Mouse (Mus musculus): Measurements from ENCODE around the gene Ankrd44. TPM values are rescaled to one million over a fixed set of nuclear protein-coding genes. Genes with fewer than 3 reads are reported as not detected.
A peak's percentile ranks its signal among the peaks of the same experiment; 100 is the strongest.

The Ankrd44 gene
- total and polyA plus RNA-seq, 3 experiments = 12.7 to 23.0 (median 19.8) TPM

- Histone ChIP-seq H3K27me3 (replicated peaks) (no peaks in the 10 kb centered on the region), H3K9me3 (replicated peaks; ENCODE audit: low read length) (no peaks in the 10 kb centered on the region), H3K36me3 (replicated peaks in 1 of 2; ENCODE audit: control insufficient read depth in 1 of 2, insufficient read depth in 1 of 2, low read length in 1 of 2) (peaks cover 0 to 4% of the 10 kb centered on the region in 2 experiments), H3K27ac (ENCODE audit: insufficient read depth, low read depth) (no peak overlapping the region), H3K79me2 (replicated peaks; ENCODE audit: control insufficient read depth, extremely low read depth, insufficient read depth, poor library complexity, severe bottlenecking) (no peaks in the 10 kb centered on the region; the same call in 1 of the 2 replicates), H3K4me1 (ENCODE audit: control insufficient read depth in 1 of 2, insufficient read depth in 2 of 2) (peaks cover 0 to 31% of the 10 kb centered on the region in 2 experiments; a peak in 2 of 4 replicates), H3K9ac (ENCODE audit: insufficient read depth, low read depth) (no peak overlapping the region), H3K4me3 (replicated peaks in 1 of 3; ENCODE audit: low read depth in 2 of 3, low read length in 2 of 3, poor library complexity in 1 of 3) (no peak overlapping the region), H3K4me2 (ENCODE audit: insufficient read depth, low read depth, poor library complexity, severe bottlenecking) (no peak overlapping the region)
- DNase-seq (ENCODE audit: extremely low read depth) = no peak
- TF ChIP-seq PAX5 (IDR thresholded peaks at IDR 0.05; ENCODE audit: low read length) (no peak), MEF2A (IDR thresholded peaks at IDR 0.05; ENCODE audit: borderline replicate concordance, low read depth, low read length) (no peak), NELFE (IDR thresholded peaks at IDR 0.05; ENCODE audit: low read depth, low read length) (no peak), MAFK (IDR thresholded peaks at IDR 0.05; ENCODE audit: insufficient replicate concordance, low read length) (no peak), MAZ (IDR thresholded peaks at IDR 0.05; ENCODE audit: low read depth, low read length) (no peak), POLR2AphosphoS2 (IDR thresholded peaks at IDR 0.05; ENCODE audit: low read depth, low read length) (no peak), ETS1 (conservative IDR thresholded peaks at IDR 0.05; ENCODE audit: low read depth, low read length) (no peak), TBP (conservative IDR thresholded peaks at IDR 0.05; ENCODE audit: low read depth, low read length) (no peak), CHD1 (IDR thresholded peaks at IDR 0.05; ENCODE audit: low read depth, low read length) (no peak), RAD21 (IDR thresholded peaks at IDR 0.05; ENCODE audit: low read depth, low read length) (no peak), ZNF384 (IDR thresholded peaks at IDR 0.05; ENCODE audit: low read depth, low read length) (no peak), JUND (conservative IDR thresholded peaks at IDR 0.05; ENCODE audit: low read depth, low read length) (no peak), GABPA (IDR thresholded peaks at IDR 0.05; ENCODE audit: insufficient replicate concordance, low read depth, low read length) (no peak)
- in situ Hi-C loops (cut with MboI; ENCODE audit: low pct_ligation_motif_present, low pct_unique_long_range_greater_than_20kb, low sequenced_read_pairs) (loop anchor here (5.0 kb wide), 1 partner anchor 94 kb away; the partner anchor contains the start of gene Ankrd44), dilution Hi-C loops (cut with MboI; ENCODE audit: extremely low pct_ligation_motif_present, extremely low pct_unique_long_range_greater_than_20kb, low sequenced_read_pairs) (no loop called here)
Observed at GRCm38 (mm10) chr1:54833221-54833620, 93.0 kb downstream of the Ankrd44 start.

GRCm38 (mm10) chr1:54832765-54833164, 93.4 kb downstream of the Ankrd44 start:
- H3K36me3 ChIP-seq (replicated peaks in 1 of 2; ENCODE audit: control insufficient read depth in 1 of 2, insufficient read depth in 1 of 2, low read length in 1 of 2) = peaks cover 0 to 4% of the 10 kb centered on the region in 2 experiments
- peak; percentile 38; the same call in 1 of the 2 replicates for TF ChIP-seq JUND (conservative IDR thresholded peaks at IDR 0.05; ENCODE audit: low read depth, low read length)
- TF ChIP-seq MAFK (IDR thresholded peaks at IDR 0.05; ENCODE audit: insufficient replicate concordance, low read length) = peak; percentile 55; the same call in 1 of the 2 replicates
- no peak for TF ChIP-seq HCFC1 (IDR thresholded peaks at IDR 0.05; ENCODE audit: low read depth, low read length)
- 0 out of 2 replicates have a peak, but pooled peaks have one; percentile 36 for TF ChIP-seq E2F4 (IDR thresholded peaks at IDR 0.05; ENCODE audit: insufficient replicate concordance, low read depth, low read length)
- peak; percentile 85 for TF ChIP-seq RAD21 (IDR thresholded peaks at IDR 0.05; ENCODE audit: low read depth, low read length)
- peak; percentile 62; the same call in 1 of the 2 replicates for TF ChIP-seq ZC3H11A (IDR thresholded peaks at IDR 0.05; ENCODE audit: low read depth, low read length)
- TF ChIP-seq EP300 (IDR thresholded peaks at IDR 0.05; ENCODE audit: low read length) = no peak
- TF ChIP-seq SIN3A (IDR thresholded peaks at IDR 0.05; ENCODE audit: low read length) = peak; percentile 60; the same call in 1 of the 2 replicates
- 0 out of 2 replicates have a peak, but pooled peaks have one; percentile 41 for TF ChIP-seq ZNF384 (IDR thresholded peaks at IDR 0.05; ENCODE audit: low read depth, low read length)
- no peak for TF ChIP-seq RCOR1 (conservative IDR thresholded peaks at IDR 0.05; ENCODE audit: low read depth, low read length)
- no peak for TF ChIP-seq GABPA (IDR thresholded peaks at IDR 0.05; ENCODE audit: insufficient replicate concordance, low read depth, low read length)
- 0 out of 2 replicates have a peak, but pooled peaks have one; percentile 20 for TF ChIP-seq MXI1 (IDR thresholded peaks at IDR 0.05; ENCODE audit: low read depth, low read length)
- TF ChIP-seq IRF4 (IDR thresholded peaks at IDR 0.05; ENCODE audit: low read depth, low read length) = 0 out of 2 replicates have a peak, but pooled peaks have one; percentile 9
- TF ChIP-seq CTCF (conservative IDR thresholded peaks at IDR 0.05 in 1 of 2, IDR thresholded peaks at IDR 0.05 in 1 of 2; ENCODE audit: low read depth in 2 of 2, low read length in 2 of 2) = peak in 1 of 2 experiments; percentile 80; a peak in 3 of 4 replicates
- TF ChIP-seq SMC3 (IDR thresholded peaks at IDR 0.05; ENCODE audit: low read depth, low read length) = peak; percentile 88
- in situ Hi-C loops (cut with MboI; ENCODE audit: low pct_ligation_motif_present, low pct_unique_long_range_greater_than_20kb, low sequenced_read_pairs) = loop anchor here (5.0 kb wide), 1 partner anchor 95 kb away; the partner anchor contains the start of gene Ankrd44
- H3K4me3 ChIP-seq (replicated peaks in 1 of 3; ENCODE audit: low read depth in 2 of 3, low read length in 2 of 3, poor library complexity in 1 of 3) = no peak overlapping the region
- H3K4me2 ChIP-seq (ENCODE audit: insufficient read depth, low read depth, poor library complexity, severe bottlenecking) = no peak overlapping the region
- dilution Hi-C loops (cut with MboI; ENCODE audit: extremely low pct_ligation_motif_present, extremely low pct_unique_long_range_greater_than_20kb, low sequenced_read_pairs) = no loop called here
- no peaks in the 10 kb centered on the region for H3K27me3 ChIP-seq (replicated peaks)
- H3K79me2 ChIP-seq (replicated peaks; ENCODE audit: control insufficient read depth, extremely low read depth, insufficient read depth, poor library complexity, severe bottlenecking) = no peaks in the 10 kb centered on the region
- H3K27ac ChIP-seq (ENCODE audit: insufficient read depth, low read depth) = no peak overlapping the region
- no peaks in the 10 kb centered on the region for H3K9me3 ChIP-seq (replicated peaks; ENCODE audit: low read length)
- DNase-seq (ENCODE audit: extremely low read depth) = peak; percentile 68
- H3K9ac ChIP-seq (ENCODE audit: insufficient read depth, low read depth) = no peak overlapping the region
- peaks cover 0 to 31% of the 10 kb centered on the region in 2 experiments; a peak in 3 of 4 replicates for H3K4me1 ChIP-seq (ENCODE audit: control insufficient read depth in 1 of 2, insufficient read depth in 2 of 2)

Data from CH12.LX (cell line).